Mouse (Mus musculus) CH12.LX (cell line): ENCODE data around the gene Chrm3. TPM values are rescaled to one million over a fixed set of nuclear protein-coding genes. Genes with fewer than 3 reads are reported as not detected.

Experiments
- DNase-seq: peaks from one replicate; pipeline ENCODE4 v3.0.0-alpha.2; 2013; ENCODE audit errors: extremely low read depth
- H3K27ac ChIP-seq: 2 replicates; pipeline ENCODE4 v1.5.1; 2012; ENCODE audit warnings: low read depth, mild to moderate bottlenecking, control low read depth, moderate library complexity; ENCODE audit not compliant: insufficient read depth
- H3K27me3 ChIP-seq: replicated peaks from 2 replicates; pipeline ENCODE3; 2012; ENCODE audit warnings: inconsistent platforms
- H3K36me3 ChIP-seq, 2 experiments: replicated peaks in 1 of 2; 2 replicates each; pipeline versions ENCODE3 to v1.6.1; 2012; ENCODE audit warnings: inconsistent platforms in 1 of 2, low read length in 1 of 2, mild to moderate bottlenecking in 1 of 2, mixed read lengths in 1 of 2, moderate library complexity in 1 of 2; ENCODE audit not compliant: control insufficient read depth in 1 of 2, insufficient read depth in 1 of 2
- H3K4me1 ChIP-seq, 2 experiments: 2 replicates each; pipeline ENCODE4 v1.6.1; 2012; ENCODE audit warnings: inconsistent platforms in 1 of 2, moderate library complexity in 1 of 2; ENCODE audit not compliant: insufficient read depth in 2 of 2, control insufficient read depth in 1 of 2
- H3K4me2 ChIP-seq: 2 replicates; pipeline ENCODE4 v1.6.1; 2012; ENCODE audit warnings: low read depth, mild to moderate bottlenecking, control low read depth; ENCODE audit not compliant: poor library complexity, insufficient read depth, severe bottlenecking
- H3K4me3 ChIP-seq, 3 experiments: fragments of 150-350 bp in 1 of 3; sonication (generic) in 1 of 3; replicated peaks in 1 of 3; 2 replicates each; pipeline versions ENCODE3 to v1.5.1; 2011 to 2012; ENCODE audit warnings: low read depth in 2 of 3, low read length in 2 of 3, mild to moderate bottlenecking in 2 of 3, moderate library complexity in 2 of 3, control low read depth in 1 of 3, improper control_type of control experiment in 1 of 3, inconsistent platforms in 1 of 3, mixed read lengths in 1 of 3; ENCODE audit not compliant: poor library complexity in 1 of 3
- H3K79me2 ChIP-seq: replicated peaks from 2 replicates; pipeline ENCODE4 v1.6.1; 2012; ENCODE audit warnings: mild to moderate bottlenecking, moderate library complexity; ENCODE audit not compliant: control insufficient read depth, poor library complexity, insufficient read depth, severe bottlenecking; ENCODE audit errors: extremely low read depth
- H3K9ac ChIP-seq: 2 replicates; pipeline ENCODE4 v1.6.1; 2012; ENCODE audit warnings: low read depth, mild to moderate bottlenecking, control low read depth, moderate library complexity; ENCODE audit not compliant: insufficient read depth
- H3K9me3 ChIP-seq: replicated peaks from 2 replicates; pipeline ENCODE3; 2012; ENCODE audit warnings: low read length, inconsistent platforms, mixed read lengths
- CHD1 ChIP-seq: IDR thresholded peaks from 2 replicates; pipeline ENCODE4 v1.6.1; 2012; ENCODE audit warnings: low read depth, low read length, improper control_type of control experiment, inconsistent platforms
- CHD2 ChIP-seq: IDR thresholded peaks from 2 replicates; pipeline ENCODE4 v1.6.1; 2011; ENCODE audit warnings: low read length, improper control_type of control experiment
- ELF1 ChIP-seq: IDR thresholded peaks from 2 replicates; pipeline ENCODE4 v1.6.1; 2014; ENCODE audit warnings: low read depth, mild to moderate bottlenecking, inconsistent platforms, low read length, improper control_type of control experiment
- GABPA ChIP-seq: IDR thresholded peaks from 2 replicates; pipeline ENCODE4 v1.6.1; 2012; ENCODE audit warnings: low read depth, low read length, improper control_type of control experiment, inconsistent platforms; ENCODE audit not compliant: insufficient replicate concordance
- IRF4 ChIP-seq: IDR thresholded peaks from 2 replicates; pipeline ENCODE4 v1.6.1; 2014; ENCODE audit warnings: low read depth, mild to moderate bottlenecking, inconsistent platforms, low read length, improper control_type of control experiment
- JUN ChIP-seq: IDR thresholded peaks from 2 replicates; pipeline ENCODE4 v1.6.1; 2011; ENCODE audit warnings: low read depth, mild to moderate bottlenecking, low read length, improper control_type of control experiment, moderate library complexity; ENCODE audit not compliant: insufficient read depth
- MAFK ChIP-seq: IDR thresholded peaks from 2 replicates; pipeline ENCODE4 v1.6.1; 2011; ENCODE audit warnings: low read length, improper control_type of control experiment; ENCODE audit not compliant: insufficient replicate concordance
- MAX ChIP-seq: IDR thresholded peaks from 2 replicates; pipeline ENCODE4 v1.6.1; 2011; ENCODE audit warnings: low read length, improper control_type of control experiment
- MAZ ChIP-seq: IDR thresholded peaks from 2 replicates; pipeline ENCODE4 v1.6.1; 2012; ENCODE audit warnings: low read depth, mild to moderate bottlenecking, inconsistent platforms, low read length, improper control_type of control experiment, moderate library complexity
- MXI1 ChIP-seq: IDR thresholded peaks from 2 replicates; pipeline ENCODE4 v1.6.1; 2011; ENCODE audit warnings: mild to moderate bottlenecking, low read depth, low read length, improper control_type of control experiment
- PAX5 ChIP-seq: IDR thresholded peaks from 2 replicates; pipeline ENCODE4 v1.6.1; 2012; ENCODE audit warnings: low read length, inconsistent platforms, mixed read lengths
- POLR2A ChIP-seq: IDR thresholded peaks from 2 replicates; pipeline ENCODE4 v1.6.1; 2011; ENCODE audit warnings: low read depth, mild to moderate bottlenecking, improper control_type of control experiment, low read length
- POLR2AphosphoS2 ChIP-seq: IDR thresholded peaks from 2 replicates; pipeline ENCODE4 v1.6.1; 2011; ENCODE audit warnings: low read depth, low read length, improper control_type of control experiment
- SIN3A ChIP-seq: IDR thresholded peaks from 2 replicates; pipeline ENCODE4 v1.6.1; 2012; ENCODE audit warnings: low read length, improper control_type of control experiment, inconsistent platforms
- TCF12 ChIP-seq: IDR thresholded peaks from 2 replicates; pipeline ENCODE4 v1.6.1; 2014; ENCODE audit warnings: low read depth, mild to moderate bottlenecking, inconsistent platforms, low read length, improper control_type of control experiment
- UBTF ChIP-seq: IDR thresholded peaks from 2 replicates; pipeline ENCODE4 v1.6.1; 2012; ENCODE audit warnings: low read depth, mild to moderate bottlenecking, inconsistent platforms, low read length, improper control_type of control experiment, moderate library complexity
- USF1 ChIP-seq: IDR thresholded peaks from 2 replicates; pipeline ENCODE4 v1.6.1; 2014; ENCODE audit warnings: low read depth, mild to moderate bottlenecking, inconsistent platforms, low read length, improper control_type of control experiment
- USF2 ChIP-seq: conservative IDR thresholded peaks from 2 replicates; pipeline ENCODE4 v1.6.1; 2011; ENCODE audit warnings: low read depth, low read length, improper control_type of control experiment
- ZKSCAN1 ChIP-seq: IDR thresholded peaks from 2 replicates; pipeline ENCODE4 v1.6.1; 2012; ENCODE audit warnings: low read depth, inconsistent platforms, low read length, improper control_type of control experiment, borderline replicate concordance
- ZMIZ1 ChIP-seq: IDR thresholded peaks from 2 replicates; pipeline ENCODE4 v1.6.1; 2012; ENCODE audit warnings: low read depth, mild to moderate bottlenecking, inconsistent platforms, low read length, improper control_type of control experiment
- ZNF384 ChIP-seq: IDR thresholded peaks from 2 replicates; pipeline ENCODE4 v1.6.1; 2012; ENCODE audit warnings: low read depth, low read length, improper control_type of control experiment, inconsistent platforms
- dilution Hi-C: fragments of 300-500 bp; cut with MboI; formaldehyde crosslinking; loops from 2 replicates; pipeline ENCODE4 v1.14.3; 2020; ENCODE audit warnings: low sequenced_read_pairs; ENCODE audit not compliant: extremely low pct_unique_long_range_greater_than_20kb, extremely low pct_ligation_motif_present
- in situ Hi-C: fragments of 300-500 bp; cut with MboI; formaldehyde crosslinking; loops from 3 replicates; pipeline ENCODE4 v1.14.3; 2019; ENCODE audit warnings: low sequenced_read_pairs, low pct_ligation_motif_present, low pct_unique_long_range_greater_than_20kb, mixed read lengths
- polyA plus RNA-seq: library from polyadenylated mRNA; unstranded; fragments of >175 nt; gene quantifications from 2 replicates; pipeline ENCODE4 v1.2.1, GENCODE M21; 2012; ENCODE audit warnings: low read depth; ENCODE audit not compliant: insufficient read length
- total RNA-seq, 2 experiments: library from RNA; depleted of rRNA; stranded (reverse); fragments of 300-350 nt in 1 of 2; fragments of >200 nt in 1 of 2; gene quantifications; 2 replicates each; pipeline ENCODE4 v1.2.3; 2012 to 2014

Gene Chrm3
- total and polyA plus RNA-seq, 3 experiments, result not detected

DNA sequence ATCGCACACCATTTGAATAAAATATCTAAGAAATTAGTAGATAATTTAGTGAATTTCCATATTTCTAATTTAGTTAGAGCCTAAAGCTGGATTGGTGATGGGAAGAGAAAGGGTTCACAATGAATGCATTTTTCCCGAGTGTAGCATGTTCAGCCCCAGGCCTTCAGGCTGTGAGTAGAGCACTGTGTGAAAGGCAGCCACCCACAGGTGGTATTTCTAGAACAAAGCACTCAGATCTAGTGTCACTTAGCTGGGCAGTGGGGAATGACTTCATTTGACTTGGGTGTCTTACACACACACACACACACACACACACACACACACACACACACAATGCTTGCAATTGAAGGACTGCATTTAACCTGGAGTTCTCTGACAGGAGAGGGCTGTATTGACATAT is 337.5 kb downstream of the Chrm3 start:
- in situ Hi-C loops (no loop called here), dilution Hi-C loops (no loop called here)
- H3K4me1 ChIP-seq, result no peaks in the 10 kb centered on the region
- H3K27ac ChIP-seq, result no peak overlapping the region
- H3K79me2 ChIP-seq, result no peaks in the 10 kb centered on the region
- H3K36me3 ChIP-seq, result no peaks in the 10 kb centered on the region
- DNase-seq, result no peak
- H3K27me3 ChIP-seq, result no peaks in the 10 kb centered on the region
- no peak overlapping the region for H3K4me2 ChIP-seq
- H3K4me3 ChIP-seq, result no peak overlapping the region
- no peaks in the 10 kb centered on the region for H3K9me3 ChIP-seq
- H3K9ac ChIP-seq, result no peak overlapping the region
- TF ChIP-seq GABPA, result no peak
- TF ChIP-seq ZKSCAN1, result no peak
- no peak for TF ChIP-seq TCF12
- no peak for TF ChIP-seq JUN

DNA sequence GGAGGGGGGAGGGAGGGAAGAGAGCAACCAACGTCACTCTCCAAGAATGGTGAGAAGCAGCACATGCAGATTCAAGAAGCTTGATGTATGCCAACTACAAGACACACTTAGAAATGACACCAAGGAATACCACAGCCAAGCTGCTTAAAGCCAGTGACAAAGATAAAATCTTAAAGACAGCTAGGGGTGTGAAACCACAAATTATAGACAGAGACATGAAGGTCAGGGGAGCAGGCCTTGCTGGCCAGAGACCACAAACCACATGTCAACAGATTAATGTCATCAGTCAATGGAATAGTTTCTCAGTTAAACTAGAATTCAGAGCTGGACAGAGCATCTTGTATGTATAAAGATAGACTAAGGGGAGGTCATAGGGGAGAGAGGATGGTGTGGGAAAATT is 341.4 kb downstream of the Chrm3 start:
- Histone ChIP-seq H3K27ac (no peak overlapping the region), H3K79me2 (no peaks in the 10 kb centered on the region), H3K27me3 (no peaks in the 10 kb centered on the region), H3K4me1 (no peaks in the 10 kb centered on the region), H3K4me2 (no peak overlapping the region), H3K36me3 (no peaks in the 10 kb centered on the region), H3K9me3 (no peaks in the 10 kb centered on the region), H3K4me3 (no peak overlapping the region), H3K9ac (no peak overlapping the region)
- TF ChIP-seq MXI1, result no peak
- TF ChIP-seq SIN3A, result no peak
- no peak for TF ChIP-seq ELF1
- no peak for TF ChIP-seq CHD2
- no peak for TF ChIP-seq ZNF384
- no peak for TF ChIP-seq MAFK
- no peak for TF ChIP-seq MAX
- no peak for TF ChIP-seq USF1
- TF ChIP-seq UBTF, result no peak
- no peak for TF ChIP-seq MAZ
- no peak for TF ChIP-seq JUN
- DNase-seq, result no peak
- in situ Hi-C loops, result no loop called here
- dilution Hi-C loops, result no loop called here

DNA sequence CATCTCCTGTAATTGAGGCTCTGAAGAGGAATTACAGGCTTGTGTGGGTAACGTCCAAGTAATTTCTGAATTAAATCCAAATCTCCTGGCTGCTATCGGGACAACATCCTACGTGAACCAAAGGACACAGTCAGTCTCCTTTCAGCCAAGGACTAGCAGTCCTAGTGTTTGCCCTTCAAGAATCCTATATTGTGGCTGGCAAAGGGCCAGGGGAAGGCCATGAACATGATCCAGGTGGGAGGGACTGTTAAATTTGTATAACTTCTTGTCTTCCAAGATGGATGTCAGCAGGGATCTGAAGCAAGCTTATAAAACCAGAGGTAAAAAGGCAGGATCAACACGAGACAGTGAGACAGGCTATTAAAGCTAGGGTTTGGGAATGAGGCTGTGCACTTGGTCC is 357.7 kb downstream of the Chrm3 start:
- no peak overlapping the region for H3K4me2 ChIP-seq
- no peak for TF ChIP-seq IRF4
- no peak for TF ChIP-seq SIN3A
- TF ChIP-seq PAX5, result no peak
- TF ChIP-seq POLR2A, result no peak
- no peak for TF ChIP-seq USF2
- no peak for TF ChIP-seq ZMIZ1
- TF ChIP-seq CHD1, result no peak
- TF ChIP-seq GABPA, result no peak
- TF ChIP-seq POLR2AphosphoS2, result no peak
- TF ChIP-seq, all 38 proteins: peak for 0
- Histone ChIP-seq H3K4me3 (no peak overlapping the region), H3K4me1 (peaks cover 0 to 3% of the 10 kb centered on the region in 2 experiments; a peak in 1 of 4 replicates), H3K27me3 (no peaks in the 10 kb centered on the region), H3K79me2 (no peaks in the 10 kb centered on the region), H3K36me3 (no peaks in the 10 kb centered on the region), H3K9me3 (no peaks in the 10 kb centered on the region), H3K9ac (no peak overlapping the region), H3K27ac (no peak overlapping the region)
- dilution Hi-C loops (no loop called here), in situ Hi-C loops (no loop called here)
- DNase-seq, result no peak
